ENCODE assay signal across 11 mouse cellular contexts in the genomic region with DNA sequence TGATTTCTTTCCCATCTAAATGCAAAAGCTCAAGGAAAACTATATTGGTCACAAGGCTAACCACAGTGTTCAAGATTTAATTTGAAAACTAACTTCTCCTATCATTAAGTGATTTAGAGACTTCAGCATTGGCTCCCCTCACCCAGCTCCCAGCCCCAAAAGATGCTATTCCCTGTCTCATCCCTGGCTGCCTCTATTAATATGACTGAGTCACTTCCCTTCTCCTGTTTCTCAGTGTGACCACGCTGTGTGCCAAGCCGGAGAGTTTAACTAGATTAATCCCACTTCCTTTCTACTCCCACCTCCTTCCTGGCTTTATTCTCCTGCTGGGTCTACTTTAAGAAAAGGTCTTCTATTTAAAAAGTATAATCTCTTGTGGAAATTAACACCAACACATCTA.
DNase-seq lines count a peak whose midpoint lies in the region; ATAC-seq and TF ChIP-seq lines count a peak whose summit lies in the region.
"Had no signal": no experiment of that assay in that cellular context is flagged by ENCODE, and none has a peak within 500 bp of the region (broad histone marks: within the 10 kb centered on the region; RNA-seq: fewer than 3 reads in every experiment).

No protein-coding gene starts in this region.

- no peak for TF ChIP-seq POLR2A in kidney, adult 2 months (IDR thresholded peaks at IDR 0.05; ENCODE audit: low read depth, low read length)

- no peak overlapping the region for H3K4me3 ChIP-seq in kidney, adult 2 months (ENCODE audit: insufficient read depth, low read depth, low read length)
- H3K4me3 ChIP-seq: embryonic facial prominence, embryonic 13.5 days had no signal

- ATAC-seq in cerebellum, adult (ENCODE audit: insufficient number of reproducible peaks, low FRiP score, low TSS enrichment) = no peak

- no peaks in the 10 kb centered on the region; the same call in 1 of the 2 replicates for H3K36me3 ChIP-seq in kidney, adult 2 months (ENCODE audit: control insufficient read depth, insufficient read depth, low read length)
- H3K36me3 ChIP-seq: G1E had no signal

- peak overlapping the region; percentile 47; the same call in 1 of the 2 replicates for H3K27ac ChIP-seq in kidney, adult 2 months (ENCODE audit: insufficient read depth, low read depth, low read length)
- H3K27ac ChIP-seq: embryonic facial prominence, embryonic 13.5 days had no signal

- intact Hi-C loops in left cerebral cortex, postnatal 14 days (cut with DNase I) = no loop called here

- 42% methylated on average over 2 of the region's 2 CpGs for WGBS in kidney, adult 2 months

- peaks cover 15% of the 10 kb centered on the region; the same call in 1 of the 2 replicates for H3K4me1 ChIP-seq in kidney, adult 2 months (ENCODE audit: control insufficient read depth, insufficient read depth, low read length)

- no peak for TF ChIP-seq CTCF in kidney, adult 2 months (conservative IDR thresholded peaks at IDR 0.05; ENCODE audit: insufficient read depth, insufficient read length, low read depth, low read length)

- peak; percentile 69 for DNase-seq in kidney, adult 2 months
- DNase-seq in kidney, postnatal 4 days = no peak
- DNase-seq in Muller cell, postnatal 12 days (ENCODE audit: inconsistent ontology term) = peak; percentile 52
- DNase-seq in gastrocnemius, postnatal 25 days = peak; percentile 44
- DNase-seq in left cerebral cortex, postnatal 14 days (ENCODE audit: low spot score in 2 of 2) = peak; percentile 18 to 31
- DNase-seq in embryo, embryonic 10 days (ENCODE audit: low spot score) = no peak
- DNase-seq: retina, postnatal 1 day; thymus, postnatal 4 days had no signal

- no peaks in the 10 kb centered on the region for H3K27me3 ChIP-seq in kidney, adult 2 months (replicated peaks; ENCODE audit: control insufficient read depth, insufficient read depth, low read length)
- H3K27me3 ChIP-seq: embryonic facial prominence, embryonic 13.5 days had no signal

Comparison
In these comparisons a context has a peak if more than half of its experiments do, and no peak if none do; other contexts are left out.
1. DNase-seq: peak in kidney, adult 2 months (single experiment), Muller cell, postnatal 12 days (single experiment), gastrocnemius, postnatal 25 days (single experiment) and left cerebral cortex, postnatal 14 days (2 of 2); none in kidney, postnatal 4 days (0 of 2) and embryo, embryonic 10 days (single experiment).